Mouse (Mus musculus) E14TG2a.4 (cell line): ENCODE measurements around the gene Taldo1.

ENCODE experiments used
- CTCF ChIP-seq: conservative IDR thresholded peaks from 2 replicates; pipeline ENCODE4 v1.5.1; 2014; ENCODE audit warnings: low read length
- NANOG ChIP-seq: IDR thresholded peaks from 2 replicates; pipeline ENCODE4 v1.6.1; 2014; ENCODE audit warnings: borderline replicate concordance, low read length, mixed read lengths
- POU5F1 ChIP-seq: IDR thresholded peaks from 2 replicates; pipeline ENCODE4 v1.6.1; 2014; ENCODE audit warnings: low read length, borderline replicate concordance

DNA sequence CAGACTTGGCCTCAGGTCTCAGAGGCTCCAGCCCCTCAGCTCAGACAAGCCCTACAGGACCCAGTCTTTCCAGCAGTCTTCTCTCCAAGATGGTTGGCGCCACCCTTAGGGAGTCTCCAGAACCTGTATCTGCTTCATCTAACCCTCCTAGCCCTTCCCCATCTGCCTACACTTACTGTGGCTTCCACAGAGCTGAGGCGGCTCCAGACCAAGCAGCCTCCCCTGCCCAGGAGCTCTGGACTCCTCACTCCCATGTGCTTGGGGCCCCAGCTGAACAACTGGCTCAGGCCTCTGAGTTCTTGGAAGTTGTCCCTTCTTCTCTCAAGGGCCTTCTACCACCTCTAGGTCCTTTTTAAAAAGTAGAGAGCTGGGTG is 28.3 kb upstream of the Taldo1 start:
- TF ChIP-seq CTCF (no peak), NANOG (no peak), POU5F1 (no peak)
